Mouse (Mus musculus): ENCODE data around the gene Ppm1g.

The Ppm1g gene

DNA sequence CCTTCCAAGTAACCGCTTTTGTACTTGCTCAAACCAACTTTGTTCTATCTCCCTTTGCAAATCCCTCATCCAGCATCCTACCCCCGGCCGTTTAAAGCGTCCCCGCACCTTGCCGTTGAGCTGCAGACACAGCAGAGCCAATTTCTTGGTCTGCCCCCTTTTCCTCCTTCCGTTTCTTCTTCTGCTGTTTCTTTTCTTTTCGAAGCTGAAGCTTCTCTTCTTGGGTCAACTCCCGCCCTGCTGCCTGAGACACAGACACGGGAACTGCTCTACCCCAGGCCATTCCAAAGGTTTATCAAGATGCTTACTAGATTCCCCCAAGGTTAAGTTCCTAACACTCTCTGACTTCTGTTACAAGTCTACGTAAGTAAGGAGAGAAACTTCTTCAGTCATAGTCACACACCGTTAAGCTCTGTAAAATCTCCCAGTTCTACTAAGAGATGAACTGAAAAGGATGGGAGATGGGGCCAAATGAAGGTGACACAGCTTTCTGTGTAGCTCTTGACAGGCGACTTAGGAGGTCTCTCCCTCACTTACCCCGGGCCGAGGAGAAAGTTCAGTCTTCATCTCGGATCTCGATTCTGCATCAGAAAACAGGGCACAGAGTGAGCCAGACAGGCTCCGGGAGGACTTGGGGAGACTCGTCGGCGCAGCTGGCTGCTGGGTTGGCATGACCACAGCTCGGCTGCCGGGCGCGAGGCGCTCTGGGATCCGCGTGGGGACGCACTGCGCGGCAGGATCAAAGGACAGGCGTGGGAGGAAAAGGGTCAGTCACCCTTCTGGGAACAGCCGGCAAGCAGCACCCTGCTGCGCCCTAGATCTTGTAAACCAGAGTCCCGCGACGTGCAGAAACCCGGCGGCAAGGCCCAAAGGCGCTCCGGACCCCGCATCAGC lies 28.2 kb downstream of the Ppm1g start:
- no peak for DNase-seq

- no peak for DNase-seq
Observed at GRCm38 (mm10) chr5:31190201-31190600, 30.3 kb downstream of the Ppm1g start.

DNA sequence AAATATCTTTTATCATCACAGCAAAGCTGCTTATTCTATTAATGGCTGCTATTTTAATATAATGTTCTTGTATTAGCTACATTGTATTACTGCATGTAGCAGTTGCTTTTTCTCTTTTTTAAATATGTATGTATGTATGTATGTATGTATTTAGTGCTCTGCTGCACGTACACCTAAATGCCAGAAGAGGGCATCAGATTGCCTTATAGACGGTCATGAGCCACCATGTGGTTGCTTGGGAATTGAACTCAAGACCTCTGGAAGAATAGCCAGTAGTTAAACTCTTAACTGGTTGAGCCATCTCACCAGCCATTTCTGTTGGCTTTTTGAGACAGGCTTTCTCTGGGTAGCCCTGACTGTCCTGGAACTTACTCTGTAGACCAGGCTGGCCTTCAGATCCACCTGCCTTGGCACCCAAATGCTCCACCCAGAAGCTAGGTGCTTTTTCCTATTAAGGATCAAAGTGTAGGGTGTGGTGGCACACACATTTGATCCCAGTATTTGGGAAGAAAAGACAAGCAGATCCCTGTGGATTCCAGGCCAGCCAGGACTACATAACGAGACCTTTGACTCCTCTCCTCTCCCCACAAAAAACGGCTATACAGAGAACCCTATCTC lies 32.2 kb downstream of the Ppm1g start:
- DNase-seq: no peak

- no peak for DNase-seq
Observed at GRCm38 (mm10) chr5:31183678-31184077, 36.8 kb downstream of the Ppm1g start.

GRCm38 (mm10) chr5:31181183-31181770 lies 39.2 kb downstream of the Ppm1g start:
- DNase-seq: no peak

DNA sequence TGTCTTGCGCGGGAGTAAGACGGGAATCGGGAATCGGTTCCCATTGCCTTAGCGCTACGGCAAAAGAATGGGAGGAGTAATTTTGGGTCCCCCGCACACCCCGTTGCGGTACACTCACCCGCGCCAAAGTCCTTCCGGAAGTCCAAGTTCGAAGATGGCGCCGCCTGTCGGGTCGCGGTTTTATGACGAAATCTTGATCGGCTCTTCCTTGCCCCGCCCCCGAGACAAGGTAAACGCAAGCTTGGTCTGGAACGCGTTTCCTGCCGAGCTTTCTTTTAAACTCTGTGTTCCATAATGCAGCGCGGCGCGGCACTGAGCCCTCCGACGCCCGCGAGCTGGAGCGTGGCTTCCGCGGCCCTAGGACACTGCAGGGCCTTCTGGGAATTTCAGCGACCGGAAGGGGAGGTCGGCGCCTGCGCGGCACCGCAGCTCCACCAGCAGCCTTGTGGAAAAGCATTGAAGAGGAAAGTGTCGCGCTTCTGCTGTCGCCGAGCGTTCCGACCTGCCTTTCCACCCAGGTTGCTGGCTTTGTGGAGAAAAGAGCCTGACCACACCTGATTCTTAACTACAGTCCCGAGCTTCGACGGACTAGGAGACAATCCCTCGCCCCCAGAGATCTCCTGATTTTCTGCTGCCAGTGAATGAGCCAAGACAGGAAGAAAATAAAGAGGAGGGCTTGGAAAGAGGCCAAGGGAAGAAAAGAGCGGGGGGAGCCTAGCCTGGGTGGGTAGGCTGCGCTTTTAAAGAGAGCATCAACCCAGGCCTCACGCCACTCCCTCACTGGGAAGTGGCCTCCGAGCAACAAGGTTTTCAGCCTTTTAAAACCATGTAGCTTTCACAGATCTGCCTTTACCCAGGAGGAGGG lies 40.5 kb downstream of the Ppm1g start, which contains the start of the genes Gm29609 and Gtf3c2:
TSS of gene Gm29609 (minus strand) at position 146 of the 865 bp plus-strand sequence.
TSS of gene Gtf3c2 (minus strand) at position 379 of the 865 bp plus-strand sequence.
- peak; percentile 97 for DNase-seq

DNA sequence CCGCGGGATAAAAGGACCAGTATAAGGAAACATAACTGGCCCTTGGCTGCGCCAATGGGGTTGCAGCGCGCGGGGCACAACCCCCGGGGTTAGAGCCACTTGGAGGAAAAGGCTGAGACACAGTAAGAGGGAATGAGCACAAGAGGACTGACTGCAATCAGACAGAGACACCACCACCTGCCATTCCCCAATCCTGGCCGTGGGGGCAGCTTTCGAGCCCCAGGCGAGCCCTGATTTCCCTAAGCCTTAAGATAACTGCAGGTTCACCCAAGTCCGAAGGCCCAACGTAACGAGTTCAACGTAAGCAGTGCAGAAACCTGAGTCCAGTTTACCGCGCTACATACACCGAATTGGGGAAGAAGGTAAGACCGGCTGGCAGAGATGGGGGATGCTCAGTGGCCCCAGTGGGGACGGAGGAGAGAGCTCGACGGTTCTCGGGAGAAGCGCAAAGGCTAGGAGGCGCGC lies 41.2 kb downstream of the Ppm1g start:
- no peak for DNase-seq

DNA sequence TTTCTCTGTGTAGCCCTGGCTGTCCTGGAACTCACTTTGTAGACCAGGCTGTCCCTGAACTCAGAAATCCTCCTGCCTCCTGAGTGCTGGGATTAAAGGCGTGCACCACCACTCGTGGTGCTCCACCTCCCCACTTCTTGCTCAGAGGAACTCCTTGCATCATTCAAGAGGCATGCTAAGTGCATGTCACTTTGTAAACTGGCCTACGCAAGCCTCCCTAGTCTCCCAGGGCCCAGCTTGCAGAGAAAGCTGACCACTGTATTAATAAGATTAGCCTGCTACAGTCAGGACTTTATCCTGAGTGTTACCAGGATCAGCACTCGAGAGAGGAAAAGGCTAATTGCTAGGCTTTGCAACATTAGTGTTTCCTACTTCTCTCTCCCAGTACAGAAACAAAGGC lies 51.9 kb downstream of the Ppm1g start:
- no peak for DNase-seq

- no peak for DNase-seq
Observed at GRCm38 (mm10) chr5:31164878-31165277, 55.6 kb downstream of the Ppm1g start.

DNA sequence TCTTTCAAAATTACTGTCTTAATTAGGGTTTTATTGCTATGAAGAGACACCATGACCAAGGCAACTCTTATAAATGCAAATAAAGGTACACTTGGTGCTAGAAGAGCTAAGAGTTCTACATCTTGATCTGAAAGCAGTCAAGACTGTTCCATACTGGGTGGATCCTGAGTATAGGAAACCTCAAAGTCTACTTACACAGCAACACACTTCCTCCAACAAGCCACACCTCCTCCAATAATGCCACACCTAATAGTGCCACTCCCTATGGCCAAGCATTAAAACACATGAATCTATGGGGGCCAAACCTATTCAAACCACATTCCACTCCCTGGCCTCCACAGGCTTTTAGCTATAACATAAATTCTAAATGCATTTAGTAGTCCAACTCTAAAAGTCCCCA lies 58.0 kb downstream of the Ppm1g start:
- no peak for DNase-seq

DNA sequence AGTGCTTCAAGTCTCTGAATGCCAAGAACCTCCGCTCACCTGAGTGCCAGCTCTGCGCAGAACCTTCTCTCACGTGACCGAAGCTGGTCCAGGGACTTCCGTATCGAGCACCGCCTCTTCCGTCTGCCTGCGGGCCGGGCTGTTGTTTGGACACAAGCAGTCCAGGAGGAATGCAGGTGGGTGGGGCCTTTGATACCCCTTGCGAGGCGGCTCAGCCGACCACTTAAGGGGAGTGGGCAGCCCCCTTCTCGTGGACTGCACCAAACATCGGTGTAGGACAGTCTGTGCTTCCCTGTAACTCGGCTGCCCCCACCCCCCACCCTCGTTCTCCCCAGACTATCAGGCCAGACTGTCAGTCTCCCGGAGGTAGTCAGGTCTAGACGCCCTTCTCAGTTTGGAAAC lies 66.3 kb downstream of the Ppm1g start, which contains the start of gene Mpv17:
TSS of gene Mpv17 (minus strand) at position 100 of the 402 bp plus-strand sequence.
- DNase-seq: peak; percentile 88

GRCm38 (mm10) chr5:31153516-31154151 lies 66.9 kb downstream of the Ppm1g start:
- no peak for DNase-seq

Measured in cerebellum, adult 9-10 months (tissue).